Comparison of ENCODE assay signal across 8 mouse cellular contexts in genomic region chr16:18394056-18394455, GRCm38 (mm10). TPM values are rescaled to one million over a fixed set of nuclear protein-coding genes. Genes with fewer than 3 reads are reported as not detected.
A peak's percentile ranks its signal among the peaks of the same experiment; 100 is the strongest.
DNase-seq lines count a peak whose midpoint lies in the region; ATAC-seq and TF ChIP-seq lines count a peak whose summit lies in the region.

No protein-coding gene starts in this region.

- H3K27me3 ChIP-seq in heart, embryonic 11.5 days (ENCODE audit: control insufficient read depth, insufficient read depth, low read length): no peaks in the 10 kb centered on the region
- no peaks in the 10 kb centered on the region for H3K27me3 ChIP-seq in hindbrain, embryonic 10.5 days (ENCODE audit: insufficient read depth, poor library complexity, severe bottlenecking)
- H3K27me3 ChIP-seq in midbrain, embryonic 11.5 days (ENCODE audit: control insufficient read depth, insufficient read depth, low read length): no peaks in the 10 kb centered on the region

- H3K9me3 ChIP-seq in heart, embryonic 11.5 days (replicated peaks; ENCODE audit: control insufficient read depth, low read length): no peaks in the 10 kb centered on the region
- no peaks in the 10 kb centered on the region for H3K9me3 ChIP-seq in ES-E14 (ENCODE audit: control insufficient read depth, insufficient read depth, low read depth, low read length)
- no peaks in the 10 kb centered on the region for H3K9me3 ChIP-seq in hindbrain, embryonic 10.5 days
- no peaks in the 10 kb centered on the region for H3K9me3 ChIP-seq in midbrain, embryonic 11.5 days (ENCODE audit: control insufficient read depth, low read length)

- no peak for DNase-seq in heart, postnatal 14 days
- DNase-seq in ES-E14 (ENCODE audit: low read depth, low spot score): no peak
- no peak for DNase-seq in hindbrain, embryonic 10.5 days (ENCODE audit: low spot score)
- peak; percentile 85 for DNase-seq in midbrain, embryonic 11.5 days (ENCODE audit: low spot score, missing footprints)
- DNase-seq in c-Kit-positive CD71-positive TER-119-positive erythroid progenitor cells, embryonic 14.5 days (ENCODE audit: low spot score): no peak
- no peak for DNase-seq in cerebellum, postnatal 25 days
- DNase-seq in right cerebral cortex, postnatal 14 days: no peak

- peak overlapping the region; percentile 34; the same call in 1 of the 2 replicates for H3K9ac ChIP-seq in heart, embryonic 11.5 days (ENCODE audit: low read depth, low read length)
- no peak overlapping the region for H3K9ac ChIP-seq in ES-E14 (ENCODE audit: insufficient read depth, low read depth, low read length, poor library complexity, severe bottlenecking)
- H3K9ac ChIP-seq in midbrain, embryonic 11.5 days (ENCODE audit: low read length): peak overlapping the region; percentile 90

- no peak for ATAC-seq in heart, embryonic 11.5 days (replicated peaks; ENCODE audit: insufficient number of reproducible peaks, low FRiP score, low TSS enrichment)
- no peak for ATAC-seq in midbrain, embryonic 11.5 days (ENCODE audit: low FRiP score)

- intact Hi-C loops in heart, postnatal 14 days (cut with DNase I): loop anchor here (5.0 kb wide), 1 partner anchor 42 kb away; no protein-coding TSS in a partner anchor

- in situ Hi-C loops in ES-E14 (cut with MboI; ENCODE audit: low sequenced_read_pairs in 2 of 2, unreplicated experiment in 2 of 2): no loop called here

- peaks cover 39% of the 10 kb centered on the region for H3K4me1 ChIP-seq in heart, embryonic 11.5 days (ENCODE audit: control insufficient read depth, insufficient read depth, low read length)
- H3K4me1 ChIP-seq in ES-E14 (ENCODE audit: control insufficient read depth in 2 of 2, insufficient read depth in 2 of 2, low read length in 2 of 2, poor library complexity in 1 of 2): peaks cover 13 to 32% of the 10 kb centered on the region in 2 experiments
- peaks cover 95% of the 10 kb centered on the region for H3K4me1 ChIP-seq in hindbrain, embryonic 10.5 days (replicated peaks)
- peaks cover 47% of the 10 kb centered on the region for H3K4me1 ChIP-seq in midbrain, embryonic 11.5 days (ENCODE audit: control insufficient read depth, insufficient read depth, low read length)

- 0 out of 2 replicates have a peak overlapping the region, but pooled peaks have one; percentile 17 for H3K27ac ChIP-seq in heart, embryonic 11.5 days (ENCODE audit: low read depth, low read length)
- H3K27ac ChIP-seq in ES-E14 (ENCODE audit: insufficient read depth, low read depth, low read length, poor library complexity, severe bottlenecking): no peak overlapping the region; the same call in 1 of the 2 replicates
- peak overlapping the region; percentile 99 for H3K27ac ChIP-seq in hindbrain, embryonic 10.5 days
- H3K27ac ChIP-seq in midbrain, embryonic 11.5 days (ENCODE audit: low read depth, low read length): 0 out of 2 replicates have a peak overlapping the region, but pooled peaks have one; percentile 87

- peaks cover 9% of the 10 kb centered on the region; the same call in 1 of the 2 replicates for H3K36me3 ChIP-seq in heart, embryonic 11.5 days (ENCODE audit: control insufficient read depth, insufficient read depth, low read length)
- H3K36me3 ChIP-seq in ES-E14 (ENCODE audit: control insufficient read depth, insufficient read depth, low read length, poor library complexity, severe bottlenecking): peaks cover 21% of the 10 kb centered on the region
- peaks cover 32% of the 10 kb centered on the region for H3K36me3 ChIP-seq in hindbrain, embryonic 10.5 days
- peaks cover 21% of the 10 kb centered on the region for H3K36me3 ChIP-seq in midbrain, embryonic 11.5 days (ENCODE audit: control insufficient read depth, insufficient read depth, low read length)

- H3K4me3 ChIP-seq in heart, embryonic 11.5 days (ENCODE audit: low read depth, low read length): no peak overlapping the region
- peak overlapping the region; percentile 1 to 90; a peak in 2 of 4 replicates for H3K4me3 ChIP-seq in ES-E14 (ENCODE audit: insufficient read depth in 1 of 2, low read depth in 1 of 2, low read length in 2 of 2, poor library complexity in 1 of 2, severe bottlenecking in 1 of 2)
- H3K4me3 ChIP-seq in hindbrain, embryonic 10.5 days: peak overlapping the region; percentile 86
- peak overlapping the region; percentile 85 for H3K4me3 ChIP-seq in midbrain, embryonic 11.5 days (ENCODE audit: low read depth, low read length)

- H3K4me2 ChIP-seq in heart, embryonic 11.5 days: peak overlapping the region; percentile 88
- peak overlapping the region; percentile 64 for H3K4me2 ChIP-seq in midbrain, embryonic 11.5 days

- WGBS in heart, embryonic 11.5 days (ENCODE audit: insufficient replicate concordance): 84% methylated on average over 3 of the region's 3 CpGs
- 80% methylated on average over 3 of the region's 3 CpGs for WGBS in hindbrain, embryonic 10.5 days
- 73% methylated on average over 3 of the region's 3 CpGs for WGBS in midbrain, embryonic 11.5 days

TF ChIP-seq in ES-E14, 5 proteins besides CTCF, POLR2A, EP300 and RAD21:
- TF ChIP-seq MAFK (IDR thresholded peaks at IDR 0.05; ENCODE audit: insufficient read depth, low read depth, low read length) (no peak), ZC3H11A (IDR thresholded peaks at IDR 0.05; ENCODE audit: borderline replicate concordance, low read depth, low read length) (no peak), HCFC1 (IDR thresholded peaks at IDR 0.05; ENCODE audit: borderline replicate concordance, insufficient read depth, low read length) (no peak)

RNA-seq across cellular contexts. Expression of gene Txnrd2, which starts 32.1 kb away (rescaled TPM):
- 32.6 and 32.8 TPM in 2 replicates for polyA plus RNA-seq in heart, embryonic 11.5 days (2014; fragmentation: Nextera tagmentation; extraction: Ambion mirVana)
- 10 to 100 TPM; 29.9 to 34.6 TPM for total RNA-seq in heart, postnatal 14 days (2021)
- 7.9 and 8.4 TPM in 2 replicates for total RNA-seq in ES-E14 (2012; rRNA removed)
- 30.5 and 34.7 TPM in 2 replicates for polyA plus RNA-seq in hindbrain, embryonic 10.5 days (2016; fragmentation: Nextera tagmentation; extraction: Ambion mirVana)
- polyA plus RNA-seq in midbrain, embryonic 11.5 days (2014; fragmentation: Nextera tagmentation; extraction: Ambion mirVana): 21.0 and 22.7 TPM in 2 replicates

RNA-seq across cellular contexts. Expression of gene Comt, which starts 32.6 kb away (rescaled TPM):
- polyA plus RNA-seq in heart, embryonic 11.5 days (2014; fragmentation: Nextera tagmentation; extraction: Ambion mirVana): 90.1 and 96.5 TPM in 2 replicates
- total RNA-seq in heart, postnatal 14 days (2021): 100 to 1,000 TPM; 119 to 127 TPM
- total RNA-seq in ES-E14 (2012; rRNA removed): 40.1 and 41.0 TPM in 2 replicates
- polyA plus RNA-seq in hindbrain, embryonic 10.5 days (2016; fragmentation: Nextera tagmentation; extraction: Ambion mirVana): 62.5 and 67.9 TPM in 2 replicates
- polyA plus RNA-seq in midbrain, embryonic 11.5 days (2014; fragmentation: Nextera tagmentation; extraction: Ambion mirVana): 50.8 and 52.5 TPM in 2 replicates

RNA-seq across cellular contexts. Expression of gene Arvcf, which starts 46.1 kb away (rescaled TPM):
- polyA plus RNA-seq in heart, embryonic 11.5 days (2014; fragmentation: Nextera tagmentation; extraction: Ambion mirVana): 19.5 and 23.4 TPM in 2 replicates
- 10 to 100 TPM; 17.9 to 21.6 TPM for total RNA-seq in heart, postnatal 14 days (2021)
- 48.0 and 60.1 TPM in 2 replicates for total RNA-seq in ES-E14 (2012; rRNA removed)
- polyA plus RNA-seq in hindbrain, embryonic 10.5 days (2016; fragmentation: Nextera tagmentation; extraction: Ambion mirVana): 99.5 and 115 TPM in 2 replicates
- 66.9 and 71.0 TPM in 2 replicates for polyA plus RNA-seq in midbrain, embryonic 11.5 days (2014; fragmentation: Nextera tagmentation; extraction: Ambion mirVana)

RNA-seq across cellular contexts. Expression of gene Tango2, which starts 46.2 kb away (rescaled TPM):
- 56.3 and 62.1 TPM in 2 replicates for polyA plus RNA-seq in heart, embryonic 11.5 days (2014; fragmentation: Nextera tagmentation; extraction: Ambion mirVana)
- total RNA-seq in heart, postnatal 14 days (2021): 10 to 100 TPM; 91.6 to 98.4 TPM
- 10.0 and 10.4 TPM in 2 replicates for total RNA-seq in ES-E14 (2012; rRNA removed)
- polyA plus RNA-seq in hindbrain, embryonic 10.5 days (2016; fragmentation: Nextera tagmentation; extraction: Ambion mirVana): 45.5 and 52.8 TPM in 2 replicates
- polyA plus RNA-seq in midbrain, embryonic 11.5 days (2014; fragmentation: Nextera tagmentation; extraction: Ambion mirVana): 38.9 and 39.2 TPM in 2 replicates
